Mouse (Mus musculus) brain, adult 2 months (tissue): ENCODE measurements around the gene Gm6351.
"Not testable (repeated sequence)": the region's sequence is repeated elsewhere in the genome, so short reads cannot be mapped to it uniquely, and the experiment has no call there.

Experiments used
- DNase-seq: peaks from one replicate; pipeline ENCODE4 v3.0.0; 2011; ENCODE audit warnings: low read depth, low spot score

Gm6351 gene

DNA sequence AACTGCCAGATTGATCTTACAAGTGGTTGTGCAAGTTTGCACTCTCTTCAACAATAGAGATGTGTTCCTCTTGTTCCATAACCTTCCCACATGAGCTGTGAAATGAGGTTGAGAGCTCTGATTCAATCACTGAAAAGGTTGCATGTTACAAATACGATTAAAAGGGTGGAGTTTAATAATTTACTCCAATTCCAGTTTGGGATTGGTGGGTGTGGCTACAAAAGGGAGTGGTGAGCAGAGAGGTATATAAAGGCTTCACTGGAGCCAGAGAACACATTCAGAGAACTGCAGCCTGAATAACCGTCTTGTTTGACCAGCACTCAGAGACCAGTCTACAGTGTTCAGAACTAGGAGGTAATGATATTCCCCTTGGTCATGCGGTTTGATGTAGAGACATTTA lies at the start of gene Gm6351:
Gene Gm6351 (plus strand): TSS at position 301 of the 400 bp plus-strand sequence.
- DNase-seq = not testable (repeated sequence)

DNA sequence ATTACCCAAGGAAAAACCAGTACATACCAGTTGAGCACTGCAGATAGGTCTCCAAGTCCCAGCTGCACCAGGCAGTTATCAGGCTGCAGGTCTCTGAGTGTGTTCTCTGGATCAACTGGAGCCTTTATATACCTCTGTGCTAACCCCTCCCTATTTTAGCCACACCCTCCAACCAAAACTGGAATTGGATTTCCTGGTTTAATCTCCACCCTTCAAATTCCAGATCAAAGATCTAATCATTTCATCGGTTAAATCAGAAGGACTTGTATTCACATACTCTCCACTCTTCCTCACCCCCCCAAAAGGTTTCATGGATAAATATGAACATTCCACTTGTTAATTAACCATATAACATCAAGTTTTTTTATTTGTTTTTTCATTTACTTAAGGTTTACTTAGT lies 5.7 kb upstream of the Gm6351 start, which contains the start of gene BC061212:
Gene BC061212 (minus strand): TSS at position 101 of the 400 bp plus-strand sequence.
- not testable (repeated sequence) for DNase-seq
